Mouse (Mus musculus) heart, postnatal 14 days (tissue): ENCODE measurements around the gene Ppp4r3b. TPM values are rescaled to one million over a fixed set of nuclear protein-coding genes. Genes with fewer than 3 reads are reported as not detected.

ENCODE experiments used
- DNase-seq, 2 experiments: peaks; one replicate each; pipeline ENCODE4 v3.0.0; 2021 to 2022
- intact Hi-C: fragments of 180-260 bp; cut with DNase I; formaldehyde crosslinking; loops from one replicate; pipeline ENCODE4 v1.15.1; 2025
- total RNA-seq, 2 experiments: library from RNA; stranded (reverse); gene quantifications; 2 replicates each; pipeline ENCODE4 v1.2.3; 2021

Ppp4r3b gene
- total RNA-seq, 2 experiments from 2014 or later, result 40.1 to 41.5 TPM

GRCm38 (mm10) chr11:29233569-29233968 is 60.9 kb downstream of the Ppp4r3b start:
- no peak for DNase-seq
- intact Hi-C loops, result no loop called here

- intact Hi-C loops, result no loop called here
- no peak for DNase-seq
These were observed 64.7 kb downstream of the Ppp4r3b start for GRCm38 (mm10) chr11:29237364-29237763.

GRCm38 (mm10) chr11:29238047-29238446 is 65.4 kb downstream of the Ppp4r3b start:
- no peak for DNase-seq
- intact Hi-C loops, result no loop called here

GRCm38 (mm10) chr11:29238551-29238950 is 65.9 kb downstream of the Ppp4r3b start:
- intact Hi-C loops, result no loop called here

GRCm38 (mm10) chr11:29239353-29239752 is 66.7 kb downstream of the Ppp4r3b start:
- DNase-seq, result no peak
- intact Hi-C loops, result no loop called here

More at GRCm38 (mm10) chr11:29238551-29238950, 65.9 kb downstream of the Ppp4r3b start:
- no peak for DNase-seq

GRCm38 (mm10) chr11:29241961-29242360 is 69.3 kb downstream of the Ppp4r3b start:
- DNase-seq, result no peak
- intact Hi-C loops, result no loop called here

- intact Hi-C loops, result no loop called here
- DNase-seq, result no peak
These were observed 73.3 kb downstream of the Ppp4r3b start for GRCm38 (mm10) chr11:29245988-29246387.

- peak; percentile 86 to 90 for DNase-seq
- intact Hi-C loops, result no loop called here
These were observed 74.4 kb downstream of the Ppp4r3b start, which contains the start of gene Cfap36 for GRCm38 (mm10) chr11:29246883-29247650. Gene Cfap36 (minus strand): TSS chr11:29247409.

- DNase-seq, result no peak
- intact Hi-C loops, result no loop called here
These were observed 75.0 kb downstream of the Ppp4r3b start for GRCm38 (mm10) chr11:29247725-29248124.

GRCm38 (mm10) chr11:29248386-29248785 is 75.7 kb downstream of the Ppp4r3b start:
- DNase-seq, result no peak
- intact Hi-C loops, result no loop called here

- DNase-seq, result no peak
- intact Hi-C loops, result no loop called here
These were observed 82.0 kb downstream of the Ppp4r3b start for GRCm38 (mm10) chr11:29254643-29255042.

GRCm38 (mm10) chr11:29267824-29268223 is 95.1 kb downstream of the Ppp4r3b start:
- peak; percentile 22 to 69 for DNase-seq
- intact Hi-C loops, result loop anchor here (2.0 to 5.0 kb wide), 2 partner anchors 444 to 617 kb away; no protein-coding TSS in a partner anchor

Other genes starting within 250 kb of the Ppp4r3b start
- 10 to 100 TPM; 22.9 to 27.5 TPM for gene Pnpt1, start 42.1 kb upstream of the Ppp4r3b start, total RNA-seq
- gene Cfap36, start 74.5 kb downstream of the Ppp4r3b start, total RNA-seq, result 10 to 100 TPM; 18.5 to 19.0 TPM
- 10 to 100 TPM; 12.9 to 13.5 TPM for gene Ccdc88a, start 200.8 kb downstream of the Ppp4r3b start, total RNA-seq